Mouse (Mus musculus): Measurements from ENCODE around the gene Trp73. TPM values are rescaled to one million over a fixed set of nuclear protein-coding genes. Genes with fewer than 3 reads are reported as not detected.

Trp73 gene
- total RNA-seq, 4 experiments from 2014 or later, result not detected

GRCm38 (mm10) chr4:154103912-154104311 is 36.1 kb downstream of the Trp73 start:
- DNase-seq (ENCODE audit: low spot score in 2 of 2), result no peak

- no peak for DNase-seq (ENCODE audit: low spot score in 2 of 2)
These were observed 36.6 kb downstream of the Trp73 start for GRCm38 (mm10) chr4:154103386-154103785.

- DNase-seq (ENCODE audit: low spot score in 2 of 2), result no peak
These were observed 40.6 kb downstream of the Trp73 start for GRCm38 (mm10) chr4:154099361-154099760.

GRCm38 (mm10) chr4:154096111-154096510 is 43.9 kb downstream of the Trp73 start:
- DNase-seq (ENCODE audit: low spot score in 2 of 2), result no peak

- DNase-seq (ENCODE audit: low spot score in 2 of 2), result no peak
These were observed 46.8 kb downstream of the Trp73 start for GRCm38 (mm10) chr4:154093210-154093609.

- no peak for DNase-seq (ENCODE audit: low spot score in 2 of 2)
These were observed 48.7 kb downstream of the Trp73 start for GRCm38 (mm10) chr4:154091356-154091755.

GRCm38 (mm10) chr4:154089205-154089604 is 50.8 kb downstream of the Trp73 start:
- no peak for DNase-seq (ENCODE audit: low spot score in 2 of 2)

- no peak for DNase-seq (ENCODE audit: low spot score in 2 of 2)
These were observed 53.6 kb downstream of the Trp73 start for GRCm38 (mm10) chr4:154086436-154086835.

- no peak for DNase-seq (ENCODE audit: low spot score in 2 of 2)
These were observed 54.2 kb downstream of the Trp73 start for GRCm38 (mm10) chr4:154085856-154086255.

- DNase-seq (ENCODE audit: low spot score in 2 of 2), result no peak
These were observed 58.0 kb downstream of the Trp73 start for GRCm38 (mm10) chr4:154081974-154082373.

- no peak for DNase-seq (ENCODE audit: low spot score in 2 of 2)
These were observed 59.0 kb downstream of the Trp73 start for GRCm38 (mm10) chr4:154081021-154081420.

GRCm38 (mm10) chr4:154080211-154080610 is 59.8 kb downstream of the Trp73 start:
- no peak for DNase-seq (ENCODE audit: low spot score in 2 of 2)

GRCm38 (mm10) chr4:154071941-154072340 is 68.1 kb downstream of the Trp73 start:
- DNase-seq (ENCODE audit: low spot score in 2 of 2), result no peak

- no peak for DNase-seq (ENCODE audit: low spot score in 2 of 2)
These were observed 68.5 kb downstream of the Trp73 start for GRCm38 (mm10) chr4:154071521-154071920.

- DNase-seq (ENCODE audit: low spot score in 2 of 2), result no peak
These were observed 69.1 kb downstream of the Trp73 start for GRCm38 (mm10) chr4:154070896-154071295.

GRCm38 (mm10) chr4:154064827-154065773 is 74.9 kb downstream of the Trp73 start:
- no peak for DNase-seq (ENCODE audit: low spot score in 2 of 2)

GRCm38 (mm10) chr4:154057696-154058095 is 82.3 kb downstream of the Trp73 start:
- DNase-seq (ENCODE audit: low spot score in 2 of 2), result no peak

GRCm38 (mm10) chr4:154056661-154057060 is 83.3 kb downstream of the Trp73 start:
- DNase-seq (ENCODE audit: low spot score in 2 of 2), result no peak

GRCm38 (mm10) chr4:154056046-154056445 is 84.0 kb downstream of the Trp73 start:
- no peak for DNase-seq (ENCODE audit: low spot score in 2 of 2)

- DNase-seq (ENCODE audit: low spot score in 2 of 2), result no peak
These were observed 84.5 kb downstream of the Trp73 start for GRCm38 (mm10) chr4:154055482-154055881.

GRCm38 (mm10) chr4:154053065-154053464 is 86.9 kb downstream of the Trp73 start:
- no peak for DNase-seq (ENCODE audit: low spot score in 2 of 2)

GRCm38 (mm10) chr4:154051401-154051800 is 88.6 kb downstream of the Trp73 start:
- no peak for DNase-seq (ENCODE audit: low spot score in 2 of 2)

GRCm38 (mm10) chr4:154045837-154046236 is 94.2 kb downstream of the Trp73 start:
- DNase-seq (ENCODE audit: low spot score in 2 of 2), result no peak
